Mouse (Mus musculus) liver, embryonic 14.5 days (tissue): ENCODE data around the gene Vac14. TPM values are rescaled to one million over a fixed set of nuclear protein-coding genes. Genes with fewer than 3 reads are reported as not detected.

Source experiments
- ATAC-seq: fragments of 200-750 bp; cut with Nextera tagmentation; 2 replicates; pipeline ENCODE4 v1.8.0; 2017; ENCODE audit warnings: moderate number of reproducible peaks, mild to moderate bottlenecking, moderate library complexity; ENCODE audit not compliant: insufficient read depth
- DNase-seq, 3 experiments: peaks; one replicate each; pipeline ENCODE4 v3.0.0-alpha.2; 2012 to 2013; ENCODE audit warnings: low read depth in 3 of 3, low spot score in 3 of 3
- H3K27ac ChIP-seq: fragments of 300-500 bp; sonication (generic); 2 replicates; pipeline ENCODE4 v1.5.1; 2014; ENCODE audit warnings: moderate library complexity, mild to moderate bottlenecking, control low read depth, inconsistent platforms
- H3K27me3 ChIP-seq: fragments of 300-500 bp; sonication (generic); 2 replicates; pipeline ENCODE4 v1.6.1; 2014; ENCODE audit warnings: mild to moderate bottlenecking, low read length, moderate library complexity; ENCODE audit not compliant: control insufficient read depth, insufficient read depth
- H3K36me3 ChIP-seq: fragments of 300-500 bp; sonication (generic); replicated peaks from 2 replicates; pipeline ENCODE4 v1.6.1; 2014; ENCODE audit warnings: low read depth; ENCODE audit not compliant: control insufficient read depth, insufficient read depth
- H3K4me1 ChIP-seq, 2 experiments: fragments of 200-500 bp in 1 of 2; fragments of 300-500 bp in 1 of 2; sonication (generic) in 1 of 2; replicated peaks; 2 replicates each; pipeline ENCODE4 v1.6.1; 2012 to 2014; ENCODE audit warnings: antibody characterized with exemption in 1 of 2, inconsistent platforms in 1 of 2, low read length in 1 of 2; ENCODE audit not compliant: control insufficient read depth in 2 of 2, insufficient read depth in 2 of 2
- H3K4me2 ChIP-seq: fragments of 300-500 bp; sonication (generic); 2 replicates; pipeline ENCODE4 v1.6.1; 2014; ENCODE audit warnings: low read depth, mild to moderate bottlenecking, control low read depth, moderate library complexity
- H3K4me3 ChIP-seq, 2 experiments: fragments of 200-500 bp in 1 of 2; fragments of 300-500 bp in 1 of 2; sonication (generic) in 1 of 2; 2 replicates each; pipeline ENCODE4 v1.5.1; 2012 to 2014; ENCODE audit warnings: low read depth in 2 of 2, low read length in 2 of 2, mild to moderate bottlenecking in 2 of 2, control low read depth in 1 of 2, inconsistent platforms in 1 of 2, moderate library complexity in 1 of 2; ENCODE audit not compliant: insufficient read depth in 1 of 2
- H3K9ac ChIP-seq: fragments of 300-500 bp; sonication (generic); replicated peaks from 2 replicates; pipeline ENCODE4 v1.6.1; 2014; ENCODE audit warnings: mild to moderate bottlenecking, control low read depth, moderate library complexity
- H3K9me3 ChIP-seq: fragments of 300-500 bp; sonication (generic); 2 replicates; pipeline ENCODE4 v1.6.1; 2016; ENCODE audit warnings: low read length, mixed read lengths; ENCODE audit not compliant: control insufficient read depth
- CTCF ChIP-seq: IDR thresholded peaks from 2 replicates; pipeline ENCODE4 v1.5.1; 2016; ENCODE audit warnings: antibody characterized with exemption, low read depth, control low read depth
- EP300 ChIP-seq: IDR thresholded peaks from 2 replicates; pipeline ENCODE4 v1.6.1; 2016; ENCODE audit warnings: antibody characterized with exemption, low read depth
- WGBS: fragments of 180-500 bp; shearing (Covaris S2); extraction: QIAGEN DNeasy Blood & Tissue Kit; methylation state at CpG from one replicate; pipeline ENCODE4 v1.1.7; 2014; ENCODE audit not compliant: insufficient replicate concordance; 5-methylcytosine and 5-hydroxymethylcytosine counted together
- polyA plus RNA-seq, 2 experiments: library from polyadenylated mRNA; depleted of rRNA in 1 of 2; stranded (reverse) in 1 of 2; unstranded in 1 of 2; fragments of >200 nt; fragmentation: Nextera tagmentation in 1 of 2; extraction: Ambion mirVana in 1 of 2; gene quantifications; 2 replicates each; pipeline versions ENCODE4 v1.2.1 to v1.2.3; 2012 to 2014

Gene Vac14
- polyA plus RNA-seq, 2 experiments = 11.2 to 14.8 TPM

- Histone ChIP-seq H3K4me2 (no peak overlapping the region), H3K4me1 (no peaks in the 10 kb centered on the region), H3K27ac (no peak overlapping the region), H3K36me3 (peaks cover 6% of the 10 kb centered on the region), H3K27me3 (no peaks in the 10 kb centered on the region), H3K4me3 (no peak overlapping the region), H3K9me3 (no peaks in the 10 kb centered on the region), H3K9ac (no peak overlapping the region)
- 80% methylated on average over 6 of the region's 6 CpGs for WGBS
- DNase-seq = no peak
- TF ChIP-seq EP300 = no peak
- no peak for TF ChIP-seq CTCF
- ATAC-seq = no peak
Observed at GRCm38 (mm10) chr8:110636182-110636581, 17.8 kb downstream of the Vac14 start.

DNA sequence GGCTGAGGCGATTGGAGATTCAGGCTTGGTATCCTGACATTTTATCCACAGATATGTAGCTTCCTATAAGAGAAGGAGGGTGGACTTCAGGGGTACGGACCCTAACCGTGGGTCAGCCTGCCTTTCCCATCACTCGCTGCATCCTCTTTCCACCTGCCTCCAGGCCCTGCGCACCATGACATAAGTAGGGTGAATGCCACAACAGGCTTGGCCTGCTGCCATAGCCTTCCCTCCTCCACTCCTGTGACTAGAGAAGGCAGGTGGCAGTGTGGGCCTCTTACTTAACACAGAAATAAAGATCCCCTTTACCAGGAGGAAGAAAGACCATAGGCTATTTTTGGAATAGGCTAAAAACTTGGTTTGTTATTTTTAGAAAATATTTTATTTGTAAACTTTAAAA is 23.9 kb downstream of the Vac14 start:
- Histone ChIP-seq H3K27me3 (no peaks in the 10 kb centered on the region), H3K9me3 (no peaks in the 10 kb centered on the region), H3K4me3 (no peak overlapping the region), H3K4me2 (no peak overlapping the region), H3K9ac (no peak overlapping the region), H3K4me1 (no peaks in the 10 kb centered on the region), H3K36me3 (peaks cover 1% of the 10 kb centered on the region), H3K27ac (no peak overlapping the region)
- no peak for DNase-seq
- TF ChIP-seq CTCF = no peak
- TF ChIP-seq EP300 = no peak
- ATAC-seq = no peak
- whole genome bisulfite sequencing = 87% methylated on average over 5 of the region's 5 CpGs

GRCm38 (mm10) chr8:110643177-110643576 is 24.8 kb downstream of the Vac14 start:
- 65% methylated on average over 4 of the region's 4 CpGs for WGBS
- no peaks in the 10 kb centered on the region for H3K4me1 ChIP-seq

GRCm38 (mm10) chr8:110644422-110644821 is 26.0 kb downstream of the Vac14 start:
- no peak overlapping the region for H3K27ac ChIP-seq
- WGBS = 74% methylated on average over 4 of the region's 4 CpGs

More at GRCm38 (mm10) chr8:110643177-110643576, 24.8 kb downstream of the Vac14 start:
- H3K36me3 ChIP-seq = no peaks in the 10 kb centered on the region; the same call in 1 of the 2 replicates
- TF ChIP-seq EP300 (no peak), CTCF (no peak)
- DNase-seq = no peak
- no peak for ATAC-seq
- H3K4me2 ChIP-seq = no peak overlapping the region
- H3K4me3 ChIP-seq = no peak overlapping the region
- no peak overlapping the region for H3K27ac ChIP-seq
- H3K27me3 ChIP-seq = no peaks in the 10 kb centered on the region
- no peaks in the 10 kb centered on the region for H3K9me3 ChIP-seq
- no peak overlapping the region for H3K9ac ChIP-seq

DNA sequence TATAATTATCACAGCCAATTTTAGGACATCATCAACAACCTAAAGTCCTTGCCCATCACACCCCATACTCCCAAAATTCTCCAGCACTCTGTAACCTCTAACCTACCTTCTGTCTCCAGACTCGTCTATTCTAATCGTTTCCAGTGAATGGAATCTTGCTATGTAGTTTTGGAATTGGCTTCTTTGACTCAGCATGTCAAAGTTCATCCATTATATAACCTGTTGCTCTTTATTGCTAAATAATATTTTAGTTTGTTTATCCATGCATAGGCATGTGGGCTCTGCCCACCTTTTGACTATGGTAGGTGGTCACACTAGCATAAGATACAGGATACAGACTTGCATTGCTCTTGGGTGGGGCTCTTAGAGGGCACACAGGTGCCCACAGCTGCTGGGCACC is 26.5 kb downstream of the Vac14 start:
- 79% methylated on average over 2 of the region's 2 CpGs for WGBS
- no peak overlapping the region for H3K27ac ChIP-seq
- H3K4me1 ChIP-seq = no peaks in the 10 kb centered on the region
- H3K4me2 ChIP-seq = no peak overlapping the region
- H3K9ac ChIP-seq = no peak overlapping the region
- no peak for TF ChIP-seq CTCF
- no peak for TF ChIP-seq EP300
- no peaks in the 10 kb centered on the region for H3K27me3 ChIP-seq
- ATAC-seq (no peak), DNase-seq (no peak)
- no peak overlapping the region for H3K4me3 ChIP-seq
- no peaks in the 10 kb centered on the region for H3K9me3 ChIP-seq
- H3K36me3 ChIP-seq = no peaks in the 10 kb centered on the region; the same call in none of the 2 replicates

More at GRCm38 (mm10) chr8:110644422-110644821, 26.0 kb downstream of the Vac14 start:
- no peak overlapping the region for H3K4me3 ChIP-seq
- H3K4me2 ChIP-seq = no peak overlapping the region
- no peaks in the 10 kb centered on the region for H3K27me3 ChIP-seq
- H3K4me1 ChIP-seq = no peaks in the 10 kb centered on the region
- DNase-seq = no peak
- H3K9me3 ChIP-seq = no peaks in the 10 kb centered on the region
- TF ChIP-seq EP300 (no peak), CTCF (no peak)
- no peak overlapping the region for H3K9ac ChIP-seq
- ATAC-seq = no peak
- H3K36me3 ChIP-seq = no peaks in the 10 kb centered on the region; the same call in none of the 2 replicates

DNA sequence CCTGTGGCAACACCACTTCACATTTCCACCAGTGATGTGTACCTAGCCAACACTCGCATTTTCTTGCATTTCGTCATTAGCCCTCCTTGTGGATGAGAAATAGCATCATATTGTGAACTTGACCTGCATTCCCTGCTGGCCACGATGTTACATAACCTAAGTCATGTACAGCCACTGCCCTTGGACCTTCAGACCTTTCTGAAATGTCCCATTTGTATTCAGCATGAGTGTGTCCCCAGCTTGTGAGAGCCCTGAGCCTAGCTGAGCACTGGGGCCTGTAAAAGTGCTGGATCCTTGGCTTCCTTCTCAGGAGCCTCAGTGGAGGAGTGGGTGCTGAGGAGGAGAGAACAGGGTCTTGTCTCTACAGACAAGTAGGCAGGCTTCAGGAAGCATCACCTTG is 27.0 kb downstream of the Vac14 start:
- TF ChIP-seq EP300 (no peak), CTCF (no peak)
- 75% methylated on average over 3 of the region's 3 CpGs for WGBS
- Histone ChIP-seq H3K9me3 (no peaks in the 10 kb centered on the region), H3K36me3 (no peaks in the 10 kb centered on the region; the same call in none of the 2 replicates), H3K4me2 (no peak overlapping the region), H3K27me3 (no peaks in the 10 kb centered on the region), H3K4me1 (no peaks in the 10 kb centered on the region), H3K27ac (no peak overlapping the region), H3K4me3 (no peak overlapping the region), H3K9ac (no peak overlapping the region)
- DNase-seq = no peak
- ATAC-seq = no peak
